ENCODE assay signal across 9 mouse cellular contexts in the genomic region with DNA sequence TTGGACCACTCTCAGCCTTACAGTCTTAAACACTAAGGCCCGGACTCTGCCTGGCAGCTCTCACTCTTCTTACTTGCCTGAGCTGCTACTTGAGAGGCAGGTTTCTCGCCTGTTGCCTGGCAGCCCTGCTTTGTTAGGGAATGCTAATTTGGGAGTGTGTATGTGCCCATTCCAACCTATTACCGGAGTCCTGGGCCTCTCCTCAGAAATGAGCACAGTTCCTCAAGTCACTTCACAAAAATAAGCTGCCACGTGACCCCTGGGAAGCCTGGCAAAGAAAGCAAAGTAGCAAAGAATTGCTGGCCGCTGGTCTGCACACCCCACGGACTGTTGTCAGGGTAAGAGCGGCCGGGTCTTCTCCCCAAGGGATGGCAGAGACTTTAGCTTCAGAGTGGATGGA. TPM values are rescaled to one million over a fixed set of nuclear protein-coding genes. Genes with fewer than 3 reads are reported as not detected.
DNase-seq lines count a peak whose midpoint lies in the region; ATAC-seq and TF ChIP-seq lines count a peak whose summit lies in the region.
"Had no signal": no experiment of that assay in that cellular context is flagged by ENCODE, and none has a peak within 500 bp of the region (broad histone marks: within the 10 kb centered on the region; RNA-seq: fewer than 3 reads in every experiment).

No protein-coding gene starts in this region.

- no peaks in the 10 kb centered on the region for H3K36me3 ChIP-seq in forebrain, embryonic 12.5 days (replicated peaks)
- H3K36me3 ChIP-seq in macrophage (ENCODE audit: inconsistent target) = peaks cover 14% of the 10 kb centered on the region; the same call in 1 of the 2 replicates

- peak; percentile 36 for DNase-seq in cerebellum, adult 9-11 months
- no peak for DNase-seq in cerebellum, postnatal 36 days
- no peak for DNase-seq in layer of hippocampus, adult 2 months (ENCODE audit: low spot score in 2 of 2)
- no peak for DNase-seq in layer of hippocampus, postnatal 10 days (ENCODE audit: low spot score in 2 of 2)
- no peak for DNase-seq in thymus, postnatal 25 days
- DNase-seq: lung, embryonic 14.5 days had no signal

- no peaks in the 10 kb centered on the region for H3K9me3 ChIP-seq in forebrain, embryonic 12.5 days

- peaks cover 46% of the 10 kb centered on the region for H3K79me2 ChIP-seq in macrophage (ENCODE audit: inconsistent target)

- TF ChIP-seq CTCF in layer of hippocampus, adult 2 months (conservative IDR thresholded peaks at IDR 0.05) = no peak

- no peak overlapping the region for H3K9ac ChIP-seq in forebrain, embryonic 12.5 days
- H3K9ac ChIP-seq: lung, embryonic 14.5 days had no signal

- 25% methylated on average over 8 of the region's 8 CpGs for WGBS in forebrain, embryonic 12.5 days
- WGBS in macrophage (ENCODE audit: missing documents) = 94% methylated on average over 8 of the region's 8 CpGs

- peak overlapping the region; percentile 84 for H3K27ac ChIP-seq in layer of hippocampus, adult 2 months
- H3K27ac ChIP-seq in forebrain, embryonic 12.5 days = peak overlapping the region; percentile 53
- peak overlapping the region; percentile 5; the same call in 1 of the 2 replicates for H3K27ac ChIP-seq in macrophage

- ATAC-seq in forebrain, embryonic 12.5 days (ENCODE audit: low FRiP score) = peak; percentile 56; the same call in 1 of the 2 replicates
- ATAC-seq in megakaryocyte, adult 5-6 weeks (ENCODE audit: poor library complexity, severe bottlenecking) = no peak

- H3K4me3 ChIP-seq in layer of hippocampus, adult 2 months = no peak overlapping the region
- no peak overlapping the region for H3K4me3 ChIP-seq in forebrain, embryonic 12.5 days (replicated peaks)
- H3K4me3 ChIP-seq in macrophage (ENCODE audit: inconsistent target) = no peak overlapping the region

- H3K27me3 ChIP-seq in forebrain, embryonic 12.5 days = no peaks in the 10 kb centered on the region

- no peak overlapping the region; the same call in 1 of the 2 replicates for H3K4me2 ChIP-seq in forebrain, embryonic 12.5 days
- H3K4me2 ChIP-seq: lung, embryonic 14.5 days had no signal

- peaks cover 42% of the 10 kb centered on the region for H3K4me1 ChIP-seq in forebrain, embryonic 12.5 days

RNA-seq across cellular contexts. Expression of gene Elk3, which starts 47.5 kb away (rescaled TPM):
- 1 to 10 TPM; 8.9 to 9.7 TPM for total RNA-seq in layer of hippocampus, adult 2 months (2021)
- total RNA-seq in layer of hippocampus, postnatal 10 days (2021) = 10 to 100 TPM; 12.3 to 12.8 TPM
- polyA plus RNA-seq in forebrain, embryonic 12.5 days (2016; fragmentation: Nextera tagmentation; extraction: Ambion mirVana) = 11.5 and 12.6 TPM in 2 replicates
- 100 to 1,000 TPM in 2 of 26 experiments, 10 to 100 TPM in 23, 1 to 10 TPM in 1; 9.0 to 119 (median 25.1) TPM for total RNA-seq in macrophage (2018; cell fraction: chromatin; rRNA removed)
- total RNA-seq in macrophage (2018; cell fraction: cytosol; rRNA removed) = 10 to 100 TPM; 23.0 to 41.3 (median 26.4) TPM
- total RNA-seq in macrophage (2018; cell fraction: nucleus; rRNA removed) = 10 to 100 TPM; 13.1 to 60.4 (median 22.7) TPM
- 22.5 to 61.1 TPM (median 23.9 TPM) in 3 replicates for polyA plus RNA-seq in macrophage (2018)
- total RNA-seq in megakaryocyte, adult 5-6 weeks (2015) = 27.1 and 29.4 TPM in 2 replicates
- total RNA-seq in megakaryocyte, adult 5-6 weeks (2017) = 19.8 and 22.6 TPM in 2 replicates

Comparison
In these comparisons a context has a peak if more than half of its experiments do, and no peak if none do; other contexts are left out.
1. H3K27ac ChIP-seq: peak in every context shown above with its lines; median percentile 84 in layer of hippocampus, adult 2 months; 53 in forebrain, embryonic 12.5 days; 5 in macrophage.